Mouse (Mus musculus): ENCODE data around the gene Nmt1. TPM values are rescaled to one million over a fixed set of nuclear protein-coding genes. Genes with fewer than 3 reads are reported as not detected.

Nmt1 gene
- total and polyA plus RNA-seq, 3 experiments: 37.1 to 67.2 (median 60.5) TPM

DNA sequence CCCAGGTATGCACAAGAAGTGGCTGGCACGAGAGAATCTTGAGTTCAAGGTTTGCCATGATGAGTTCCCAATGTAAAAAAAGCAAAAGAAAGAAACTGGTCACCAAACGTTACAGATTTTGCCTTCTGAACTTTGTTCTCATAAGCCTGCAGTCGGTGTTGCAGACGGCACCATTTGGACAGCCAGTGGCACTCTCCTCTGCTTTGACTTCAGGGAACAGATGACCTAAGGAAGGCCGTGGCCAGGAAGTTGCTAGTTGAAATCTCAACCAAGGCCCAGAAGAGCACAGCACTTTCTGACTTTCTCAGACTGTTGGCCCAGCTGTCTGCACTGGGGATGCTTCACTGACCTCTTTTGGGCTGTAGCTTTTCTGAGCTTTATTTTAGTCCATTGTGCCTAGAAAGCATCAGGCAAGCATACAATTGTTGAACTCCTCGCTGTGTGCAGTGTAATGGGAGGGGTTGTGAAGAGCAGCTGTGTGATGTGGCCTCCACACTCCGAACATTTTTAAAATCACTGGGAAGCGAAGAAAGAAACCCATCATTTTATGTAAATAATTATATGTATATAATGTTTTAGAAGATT, 9.0 kb downstream of the Nmt1 start:
- intact Hi-C loops (cut with DNase I): no loop called here
- 68% methylated on average over 8 of the region's 8 CpGs for WGBS
- TF ChIP-seq CTCF (IDR thresholded peaks at IDR 0.05) (no peak), POLR2A (IDR thresholded peaks at IDR 0.05; ENCODE audit: insufficient read depth, low read depth, low read length) (no peak), EP300 (IDR thresholded peaks at IDR 0.05; ENCODE audit: insufficient read depth, low read depth, low read length) (no peak)
- Histone ChIP-seq H3K27me3 (ENCODE audit: control insufficient read depth, insufficient read depth, low read length) (no peaks in the 10 kb centered on the region), H3K27ac (no peak overlapping the region), H3K4me3 (no peak overlapping the region), H3K4me1 (ENCODE audit: control insufficient read depth, insufficient read depth, low read length) (peaks cover 10% of the 10 kb centered on the region), H3K79me2 (replicated peaks; ENCODE audit: control insufficient read depth, insufficient read depth, low read length) (peaks cover 6% of the 10 kb centered on the region), H3K36me3 (ENCODE audit: control insufficient read depth, insufficient read depth, low read length) (peaks cover 2% of the 10 kb centered on the region), H3K9ac (ENCODE audit: low read depth, low read length) (no peak overlapping the region)
- no peak for DNase-seq

DNA sequence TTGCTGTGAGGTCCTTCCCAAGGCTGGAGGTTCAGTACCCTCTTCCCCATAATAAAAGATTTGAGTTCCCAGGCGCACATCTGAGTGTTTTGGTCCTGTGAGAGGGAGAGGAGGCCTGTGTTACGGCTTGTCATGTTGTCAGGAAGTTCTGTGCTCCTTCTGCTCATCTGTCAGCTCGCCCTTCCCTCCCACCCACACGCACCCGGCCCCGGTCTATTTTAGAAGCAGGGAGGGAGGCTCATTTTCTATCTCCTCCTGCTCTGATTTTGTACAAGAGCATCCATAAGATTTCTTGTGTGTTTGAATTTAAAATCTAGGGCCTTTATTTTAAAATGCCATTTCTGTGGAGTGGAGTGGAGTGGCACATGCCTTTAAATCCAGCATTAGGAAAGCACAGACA, 10.0 kb downstream of the Nmt1 start:
- Histone ChIP-seq H3K79me2 (replicated peaks; ENCODE audit: control insufficient read depth, insufficient read depth, low read length) (peaks cover 6% of the 10 kb centered on the region), H3K27ac (no peak overlapping the region), H3K4me1 (ENCODE audit: control insufficient read depth, insufficient read depth, low read length) (peaks cover 7% of the 10 kb centered on the region), H3K36me3 (ENCODE audit: control insufficient read depth, insufficient read depth, low read length) (no peaks in the 10 kb centered on the region; the same call in 1 of the 2 replicates), H3K27me3 (ENCODE audit: control insufficient read depth, insufficient read depth, low read length) (no peaks in the 10 kb centered on the region), H3K4me3 (no peak overlapping the region), H3K9ac (ENCODE audit: low read depth, low read length) (no peak overlapping the region)
- no peak for DNase-seq
- 14% methylated on average over 6 of the region's 6 CpGs for WGBS
- TF ChIP-seq POLR2A (IDR thresholded peaks at IDR 0.05; ENCODE audit: insufficient read depth, low read depth, low read length): no peak
- no peak for TF ChIP-seq EP300 (IDR thresholded peaks at IDR 0.05; ENCODE audit: insufficient read depth, low read depth, low read length)
- no peak for TF ChIP-seq CTCF (IDR thresholded peaks at IDR 0.05)
- intact Hi-C loops (cut with DNase I): no loop called here

DNA sequence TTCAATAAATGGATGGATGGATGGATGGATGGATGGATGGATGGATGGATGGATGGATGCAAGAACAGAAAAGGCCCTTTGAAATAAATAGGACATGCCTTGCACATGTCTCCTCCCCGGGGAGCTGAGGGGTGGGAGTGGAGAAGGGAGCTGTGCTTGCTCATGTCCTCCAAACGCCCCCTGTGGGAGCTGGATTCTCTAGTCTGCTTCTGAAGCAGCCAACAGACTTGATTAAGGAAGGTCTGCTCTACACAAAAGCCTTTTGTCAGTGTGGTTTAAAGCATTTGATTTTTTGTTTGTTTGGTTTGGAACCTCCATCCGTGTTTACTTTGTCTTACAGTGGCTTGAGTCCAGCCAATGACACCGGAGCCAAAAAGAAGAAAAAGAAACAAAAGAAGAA, 14.8 kb downstream of the Nmt1 start:
- no peaks in the 10 kb centered on the region for H3K36me3 ChIP-seq (ENCODE audit: control insufficient read depth, insufficient read depth, low read length)

DNA sequence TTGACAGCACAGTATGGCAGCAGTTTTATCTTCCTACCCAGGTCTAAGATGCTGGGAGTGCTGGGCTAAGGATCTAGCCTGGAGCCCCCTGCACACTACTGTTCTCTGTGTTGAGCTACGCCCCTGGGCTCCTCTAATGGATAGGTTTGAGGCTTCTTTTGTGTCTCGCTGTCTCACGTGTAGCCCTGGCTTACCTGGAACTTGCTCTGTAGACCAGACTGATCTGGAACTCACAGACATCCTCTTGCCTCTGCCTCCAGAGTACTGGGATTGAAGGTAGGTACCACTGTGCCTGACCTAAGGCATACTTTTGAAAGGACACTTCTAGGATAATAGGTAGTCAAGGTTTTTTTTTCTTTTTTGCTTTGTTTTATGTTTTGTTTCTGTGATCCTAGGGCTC, 16.0 kb downstream of the Nmt1 start:
- Histone ChIP-seq H3K36me3 (ENCODE audit: control insufficient read depth, insufficient read depth, low read length) (no peaks in the 10 kb centered on the region), H3K4me1 (ENCODE audit: control insufficient read depth, insufficient read depth, low read length) (peaks cover 1% of the 10 kb centered on the region), H3K4me3 (no peak overlapping the region), H3K27ac (no peak overlapping the region), H3K9ac (ENCODE audit: low read depth, low read length) (no peak overlapping the region), H3K27me3 (ENCODE audit: control insufficient read depth, insufficient read depth, low read length) (no peaks in the 10 kb centered on the region), H3K79me2 (replicated peaks; ENCODE audit: control insufficient read depth, insufficient read depth, low read length) (peaks cover 2% of the 10 kb centered on the region; the same call in 1 of the 2 replicates)
- TF ChIP-seq POLR2A (IDR thresholded peaks at IDR 0.05; ENCODE audit: insufficient read depth, low read depth, low read length) (no peak), EP300 (IDR thresholded peaks at IDR 0.05; ENCODE audit: insufficient read depth, low read depth, low read length) (no peak), CTCF (IDR thresholded peaks at IDR 0.05) (no peak)
- no peak for DNase-seq
- intact Hi-C loops (cut with DNase I): no loop called here
- WGBS: 96% methylated on average over 3 of the region's 3 CpGs

More for the DNA sequence above, 14.8 kb downstream of the Nmt1 start:
- Histone ChIP-seq H3K79me2 (replicated peaks; ENCODE audit: control insufficient read depth, insufficient read depth, low read length) (peaks cover 2% of the 10 kb centered on the region; the same call in 1 of the 2 replicates), H3K4me3 (no peak overlapping the region), H3K4me1 (ENCODE audit: control insufficient read depth, insufficient read depth, low read length) (peaks cover 1% of the 10 kb centered on the region), H3K27ac (no peak overlapping the region), H3K9ac (ENCODE audit: low read depth, low read length) (no peak overlapping the region), H3K27me3 (ENCODE audit: control insufficient read depth, insufficient read depth, low read length) (no peaks in the 10 kb centered on the region)
- TF ChIP-seq POLR2A (IDR thresholded peaks at IDR 0.05; ENCODE audit: insufficient read depth, low read depth, low read length) (no peak), EP300 (IDR thresholded peaks at IDR 0.05; ENCODE audit: insufficient read depth, low read depth, low read length) (no peak), CTCF (IDR thresholded peaks at IDR 0.05) (no peak)
- 67% methylated on average over 4 of the region's 4 CpGs for WGBS
- intact Hi-C loops (cut with DNase I): no loop called here
- no peak for DNase-seq

DNA sequence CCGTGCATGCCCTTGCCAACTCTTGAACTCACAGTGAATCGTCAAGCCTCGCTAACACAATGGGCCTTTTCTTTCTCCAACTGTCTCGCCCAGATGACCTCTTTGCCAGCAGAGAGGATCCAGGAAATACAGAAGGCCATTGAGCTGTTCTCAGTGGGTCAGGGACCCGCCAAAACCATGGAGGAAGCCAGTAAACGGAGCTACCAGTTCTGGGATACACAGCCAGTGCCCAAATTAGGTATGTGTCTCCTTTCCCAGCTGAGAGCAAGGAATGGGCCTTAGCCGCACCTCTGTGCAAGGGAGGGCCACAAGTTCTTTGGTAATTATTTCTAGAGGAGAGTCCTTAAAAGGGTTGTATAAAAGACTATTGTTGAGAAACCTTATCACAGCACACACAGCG, 18.3 kb downstream of the Nmt1 start:
- WGBS: 71% methylated on average over 8 of the region's 8 CpGs
- DNase-seq: no peak
- H3K4me3 ChIP-seq: no peak overlapping the region
- no peaks in the 10 kb centered on the region; the same call in 1 of the 2 replicates for H3K36me3 ChIP-seq (ENCODE audit: control insufficient read depth, insufficient read depth, low read length)
- no peaks in the 10 kb centered on the region for H3K27me3 ChIP-seq (ENCODE audit: control insufficient read depth, insufficient read depth, low read length)
- no peak for TF ChIP-seq POLR2A (IDR thresholded peaks at IDR 0.05; ENCODE audit: insufficient read depth, low read depth, low read length)
- no peak for TF ChIP-seq EP300 (IDR thresholded peaks at IDR 0.05; ENCODE audit: insufficient read depth, low read depth, low read length)
- H3K79me2 ChIP-seq (replicated peaks; ENCODE audit: control insufficient read depth, insufficient read depth, low read length): no peaks in the 10 kb centered on the region; the same call in 1 of the 2 replicates
- H3K27ac ChIP-seq: no peak overlapping the region
- intact Hi-C loops (cut with DNase I): no loop called here
- no peak overlapping the region for H3K9ac ChIP-seq (ENCODE audit: low read depth, low read length)
- H3K4me1 ChIP-seq (ENCODE audit: control insufficient read depth, insufficient read depth, low read length): peaks cover 3% of the 10 kb centered on the region

DNA sequence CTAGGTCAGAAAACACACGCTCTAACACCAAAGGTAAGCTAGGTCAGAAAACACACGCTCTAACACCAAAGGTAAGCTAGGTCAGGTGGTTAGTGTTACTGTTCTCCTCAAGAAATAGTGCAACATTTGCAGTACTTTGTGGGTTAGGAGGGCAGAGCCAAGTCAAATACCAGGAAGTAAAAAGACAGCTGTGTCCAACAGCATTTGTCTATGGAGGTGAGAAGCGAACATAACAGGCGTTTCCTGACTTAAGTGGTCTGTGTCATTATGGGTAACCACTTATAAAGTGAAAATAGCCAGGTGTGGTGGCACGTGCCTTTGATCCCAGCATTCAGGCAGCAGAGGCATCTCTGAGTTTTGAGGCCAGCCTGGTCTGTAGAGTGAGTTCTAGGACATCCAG, 21.6 kb downstream of the Nmt1 start:
- TF ChIP-seq POLR2A (IDR thresholded peaks at IDR 0.05; ENCODE audit: insufficient read depth, low read depth, low read length) (no peak), CTCF (IDR thresholded peaks at IDR 0.05) (no peak), EP300 (IDR thresholded peaks at IDR 0.05; ENCODE audit: insufficient read depth, low read depth, low read length) (no peak)
- Histone ChIP-seq H3K79me2 (replicated peaks; ENCODE audit: control insufficient read depth, insufficient read depth, low read length) (no peaks in the 10 kb centered on the region), H3K4me1 (ENCODE audit: control insufficient read depth, insufficient read depth, low read length) (peaks cover 12% of the 10 kb centered on the region), H3K4me3 (no peak overlapping the region), H3K9ac (ENCODE audit: low read depth, low read length) (no peak overlapping the region), H3K27me3 (ENCODE audit: control insufficient read depth, insufficient read depth, low read length) (no peaks in the 10 kb centered on the region), H3K36me3 (ENCODE audit: control insufficient read depth, insufficient read depth, low read length) (peaks cover 8% of the 10 kb centered on the region), H3K27ac (peak overlapping the region; percentile 86; the same call in 1 of the 2 replicates)
- intact Hi-C loops (cut with DNase I): loop anchor here (5.0 kb wide), 1 partner anchor 52 kb away; no protein-coding TSS in a partner anchor
- 87% methylated on average over 5 of the region's 5 CpGs for WGBS
- no peak for DNase-seq
